Mouse (Mus musculus) layer of hippocampus, postnatal 14 days (tissue): ENCODE results near the gene Cop1. TPM values are rescaled to one million over a fixed set of nuclear protein-coding genes. Genes with fewer than 3 reads are reported as not detected.

Experiments used
- DNase-seq, 2 experiments: peaks; one replicate each; pipeline ENCODE4 v3.0.0; 2021 to 2022; ENCODE audit warnings: low spot score in 2 of 2, mixed read lengths in 1 of 2
- total RNA-seq, 2 experiments: library from RNA; stranded (reverse); gene quantifications; 2 replicates each; pipeline ENCODE4 v1.2.3; 2021

Gene Cop1
- total RNA-seq, 2 experiments from 2014 or later, result 135 to 138 TPM

DNA sequence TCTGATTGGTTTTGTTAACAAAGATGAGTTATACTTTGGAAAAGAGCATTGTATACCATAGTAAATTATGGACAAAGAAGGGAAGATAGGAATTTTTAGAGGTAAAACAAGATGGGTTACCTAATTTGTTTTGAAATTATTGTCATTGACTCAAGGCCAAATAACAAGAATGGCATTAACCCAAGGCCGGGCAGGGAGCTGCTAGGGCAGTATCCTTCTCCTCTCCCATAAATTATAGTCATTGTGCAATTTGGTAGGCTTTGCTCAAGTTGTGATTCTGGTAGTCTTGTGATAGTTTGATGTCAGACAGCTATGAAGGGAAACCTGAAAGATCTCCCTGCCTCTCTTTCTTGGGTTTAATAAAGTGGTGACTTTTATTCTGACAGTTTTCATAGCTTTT is 49.7 kb downstream of the Cop1 start:
- no peak for DNase-seq

DNA sequence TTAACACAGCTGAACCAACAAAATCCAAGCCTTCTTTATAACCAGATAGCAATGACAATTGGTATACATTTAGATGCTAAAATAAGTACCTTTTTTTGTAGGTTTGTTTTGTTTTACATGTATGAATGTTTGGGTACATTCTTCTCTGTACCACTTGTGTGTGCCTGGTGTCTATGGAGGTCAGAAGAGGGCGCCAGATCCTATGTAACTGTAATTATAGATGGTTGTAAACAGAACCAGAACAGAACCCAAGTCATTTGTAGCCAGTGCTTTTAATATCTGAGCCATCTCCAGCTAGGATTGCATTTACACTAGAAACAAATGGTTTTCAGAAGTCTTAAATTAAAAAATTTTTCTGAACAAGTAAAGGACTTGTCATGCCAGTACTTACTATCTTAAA is 54.7 kb downstream of the Cop1 start:
- no peak for DNase-seq

DNA sequence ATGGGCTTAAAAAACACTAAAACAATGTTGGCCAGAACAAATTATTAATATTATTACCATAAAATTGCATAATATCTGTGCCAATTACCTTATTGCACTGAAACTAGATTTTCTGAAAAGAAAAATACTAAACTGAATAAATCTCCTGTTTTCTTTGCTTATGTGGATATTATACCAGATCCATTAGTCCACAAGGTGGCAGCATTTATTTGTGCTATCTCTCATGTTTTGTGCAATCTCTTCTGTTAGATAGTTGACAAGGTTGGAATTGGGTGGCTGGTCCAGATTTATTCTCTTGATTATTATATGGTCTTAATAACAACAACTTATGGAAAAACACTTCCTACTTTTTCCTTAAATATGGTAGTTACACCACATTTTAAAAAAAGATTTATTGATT is 58.1 kb downstream of the Cop1 start:
- peak in 1 of 2 experiments; percentile 64 for DNase-seq

DNA sequence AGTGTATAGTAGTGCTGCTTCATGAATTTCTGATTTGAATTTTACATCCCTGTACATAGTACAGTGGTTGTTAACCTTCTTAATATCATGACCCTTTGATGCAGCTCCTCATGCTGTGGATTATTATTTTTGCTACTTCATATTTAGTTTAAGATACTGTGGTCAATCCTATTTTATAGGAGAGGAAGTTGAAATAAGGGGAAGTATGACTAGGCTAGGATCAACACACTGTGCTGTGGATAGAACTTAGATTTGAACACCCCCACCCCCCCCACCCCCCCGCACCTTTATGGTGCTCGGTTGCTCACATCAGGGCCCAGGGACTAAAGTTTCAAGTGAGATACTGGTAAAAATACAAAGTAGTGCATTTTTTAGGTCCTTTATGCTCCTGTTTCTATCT is 58.7 kb downstream of the Cop1 start:
- no peak for DNase-seq

DNA sequence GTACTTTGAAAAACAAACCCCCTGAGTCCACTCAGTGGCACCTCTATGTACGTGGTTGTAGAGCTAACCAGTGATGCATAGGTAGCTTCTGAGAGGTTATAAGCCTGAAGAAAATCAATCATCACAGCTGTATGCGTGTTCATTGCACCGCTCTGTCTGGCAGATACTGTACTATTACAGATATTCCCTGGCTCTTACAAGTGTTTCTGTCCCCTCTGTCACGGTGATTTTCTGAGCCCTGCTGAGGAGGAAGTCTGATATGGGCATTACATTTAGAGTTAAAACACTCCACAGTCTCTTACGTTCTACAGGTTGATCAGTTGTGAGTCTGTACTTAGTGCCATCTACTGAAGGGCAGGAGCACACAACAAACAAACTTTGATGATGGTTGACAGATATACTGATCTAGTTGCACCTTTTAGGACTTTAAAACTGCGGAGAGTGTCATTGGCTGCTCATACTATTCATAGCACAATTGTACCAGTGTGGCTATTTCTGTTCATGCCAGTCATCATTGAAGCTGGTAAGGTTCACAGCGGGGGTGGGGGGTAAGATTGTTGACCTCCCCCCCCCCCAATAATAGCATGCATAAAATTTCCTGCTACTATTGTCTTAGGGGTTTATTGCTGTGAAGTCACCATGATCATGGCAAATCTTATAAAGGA is 69.4 kb downstream of the Cop1 start:
- DNase-seq, result no peak

DNA sequence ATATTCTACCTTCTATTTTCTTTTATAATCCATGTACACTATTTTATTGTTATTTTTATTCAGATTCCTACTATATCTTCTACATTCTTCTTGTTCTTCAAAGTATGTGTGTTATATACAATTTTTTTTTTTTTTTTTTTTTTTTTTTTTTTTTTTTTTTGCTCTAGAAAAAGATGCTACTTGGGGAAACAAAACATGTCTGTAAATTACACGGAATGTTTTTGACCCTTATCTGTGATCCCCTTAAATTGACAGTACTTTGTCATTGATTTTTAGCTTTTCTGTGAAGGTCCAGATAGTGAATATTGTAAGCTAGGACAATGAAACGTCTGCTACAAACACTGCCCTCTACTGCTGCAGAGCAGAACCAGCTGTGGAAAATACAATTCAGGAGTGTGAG is 81.5 kb downstream of the Cop1 start:
- no peak for DNase-seq

DNA sequence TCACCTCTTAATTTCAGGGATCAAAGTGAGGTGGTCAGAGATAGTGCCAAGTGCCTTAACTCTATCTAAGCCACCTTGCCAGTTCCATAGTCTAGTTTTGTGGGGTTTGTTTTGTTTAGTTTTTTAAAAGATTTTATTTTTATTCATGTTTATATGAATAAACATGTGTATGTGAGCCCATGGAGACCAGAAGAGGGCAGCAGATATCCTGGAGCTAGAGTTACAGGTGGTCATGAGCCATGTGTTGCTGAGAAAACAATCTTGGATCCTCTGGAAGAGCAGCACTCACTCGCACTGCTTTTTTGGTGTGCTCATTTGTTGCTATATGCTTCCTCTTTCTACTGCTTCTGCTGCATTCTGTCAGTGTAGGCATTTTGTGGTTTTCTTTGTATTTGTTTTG is 90.5 kb downstream of the Cop1 start:
- no peak for DNase-seq

DNA sequence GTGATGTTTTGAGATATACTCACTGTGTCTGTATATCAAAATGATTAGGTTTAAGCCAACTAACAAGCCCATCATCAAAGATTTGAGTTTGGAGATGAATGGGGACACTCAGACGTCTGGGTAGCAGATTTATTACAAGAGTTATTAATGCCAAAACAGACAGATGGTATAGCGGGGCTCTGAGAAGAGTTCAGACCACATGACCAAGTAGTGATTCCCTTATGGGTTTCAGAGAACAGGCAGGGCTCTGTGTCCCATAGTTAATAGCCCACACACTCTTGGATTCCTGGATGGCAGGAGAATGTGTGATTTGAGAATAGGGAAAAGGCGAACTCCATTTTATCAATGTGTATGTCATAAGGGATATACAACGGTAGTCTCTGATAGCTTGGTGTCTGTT is 98.9 kb downstream of the Cop1 start:
- no peak for DNase-seq

DNA sequence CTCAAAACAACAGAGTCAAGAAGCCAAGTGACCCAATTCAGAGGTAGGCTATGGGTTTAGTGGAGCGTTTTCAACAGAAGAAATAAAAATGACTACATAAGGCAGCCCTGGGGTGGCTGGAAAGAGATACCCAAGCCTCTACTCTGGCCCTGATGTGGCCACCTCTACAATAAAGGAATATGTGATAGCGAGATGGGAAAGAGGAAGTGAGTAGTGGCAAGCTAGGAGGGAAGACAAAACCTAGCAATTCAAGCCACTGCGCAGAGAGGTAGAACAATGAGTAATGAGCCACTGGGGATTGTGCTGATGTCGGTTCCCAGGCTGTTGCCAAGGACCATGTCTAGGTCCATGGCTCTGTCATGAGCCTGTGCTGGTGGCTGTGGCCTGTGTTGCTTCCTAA is 102.0 kb downstream of the Cop1 start:
- no peak for DNase-seq

DNA sequence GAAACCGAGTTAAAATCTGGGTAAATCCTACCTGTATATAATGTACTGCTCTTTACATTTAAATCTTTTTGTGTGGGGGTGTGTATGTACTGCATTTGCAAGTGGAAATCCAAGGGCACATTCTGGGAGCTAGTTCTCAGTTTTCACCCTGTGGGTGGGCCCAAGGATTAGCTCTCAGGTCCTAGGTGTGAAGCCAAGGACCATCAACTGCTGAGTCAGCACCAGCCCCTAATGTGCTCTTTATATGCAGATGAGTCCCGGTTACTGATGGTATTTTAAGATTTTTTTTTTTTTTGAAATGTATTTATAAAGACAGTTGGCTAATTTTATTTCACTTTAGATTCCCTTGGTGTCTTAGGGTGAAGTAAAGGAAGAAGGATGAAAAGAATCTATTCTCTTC is 110.2 kb downstream of the Cop1 start:
- DNase-seq, result no peak

DNA sequence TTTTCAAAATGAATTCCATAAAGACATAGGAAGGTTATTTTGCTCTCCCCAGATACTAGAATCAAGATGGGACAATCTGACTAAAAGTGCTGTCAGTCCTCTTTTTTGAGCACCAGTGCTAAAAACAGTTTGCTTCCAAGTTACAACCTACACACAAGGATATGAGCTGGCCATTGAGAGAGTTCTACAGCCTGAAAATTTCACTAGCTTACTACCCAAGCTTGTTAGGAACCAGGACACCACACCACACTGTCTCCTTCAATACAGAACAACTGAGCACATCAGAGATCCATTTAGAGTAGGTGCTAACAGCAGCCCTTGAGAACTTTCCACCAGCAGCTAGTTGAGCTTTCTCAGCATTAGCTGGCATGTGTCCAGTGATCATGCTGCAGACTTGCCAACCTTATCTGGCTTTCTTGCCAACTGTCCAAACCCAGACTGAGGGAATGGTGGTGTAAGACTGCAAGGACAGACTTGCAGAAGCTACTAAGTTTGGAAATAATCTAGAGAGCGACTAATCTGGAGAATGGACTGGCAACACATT is 123.0 kb downstream of the Cop1 start:
- DNase-seq, result peak in 1 of 2 experiments; percentile 9

DNA sequence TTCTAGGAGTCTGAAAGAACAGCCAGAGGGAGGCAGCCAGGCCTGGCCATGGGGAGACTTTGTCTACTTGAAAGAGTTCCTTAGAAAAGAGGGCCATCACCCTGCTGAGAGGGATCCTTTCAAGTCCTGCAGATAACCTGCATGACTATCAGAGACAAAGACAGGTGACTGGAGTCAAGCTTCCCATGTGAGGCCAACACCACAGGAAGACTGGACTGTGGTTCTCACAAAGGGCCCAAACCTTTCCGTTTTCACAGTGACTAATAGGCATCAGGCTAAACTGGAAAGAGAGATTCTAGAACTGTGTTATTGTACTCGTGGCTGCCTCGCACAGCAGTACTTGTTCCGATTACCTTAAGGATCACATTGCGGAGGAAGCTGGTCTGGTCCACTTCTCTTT is 126.6 kb downstream of the Cop1 start:
- no peak for DNase-seq

DNA sequence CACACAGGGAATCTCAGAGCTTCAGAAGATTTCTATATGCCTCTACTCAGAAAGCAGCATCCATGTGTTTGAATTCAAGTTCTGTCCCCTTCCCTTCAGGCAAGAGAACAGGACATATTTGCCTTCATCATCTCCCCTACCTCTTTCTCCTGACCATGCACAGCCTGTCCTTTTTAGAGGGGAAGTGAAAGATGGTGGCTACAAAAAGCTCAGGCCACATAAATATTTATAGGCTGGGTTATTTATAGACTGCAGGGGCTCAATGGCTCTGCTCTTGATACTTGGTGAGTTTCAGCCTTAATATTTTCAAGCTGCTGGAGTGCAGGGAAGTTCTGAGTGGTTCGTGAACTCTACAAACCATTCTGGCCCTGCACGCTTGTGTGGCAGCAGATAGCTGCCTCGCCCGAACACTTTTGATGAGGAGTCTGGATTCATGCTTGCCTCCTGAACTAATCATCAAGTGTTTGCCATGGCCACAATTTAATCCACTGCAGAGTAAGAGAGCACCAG is 139.8 kb downstream of the Cop1 start:
- no peak for DNase-seq

DNA sequence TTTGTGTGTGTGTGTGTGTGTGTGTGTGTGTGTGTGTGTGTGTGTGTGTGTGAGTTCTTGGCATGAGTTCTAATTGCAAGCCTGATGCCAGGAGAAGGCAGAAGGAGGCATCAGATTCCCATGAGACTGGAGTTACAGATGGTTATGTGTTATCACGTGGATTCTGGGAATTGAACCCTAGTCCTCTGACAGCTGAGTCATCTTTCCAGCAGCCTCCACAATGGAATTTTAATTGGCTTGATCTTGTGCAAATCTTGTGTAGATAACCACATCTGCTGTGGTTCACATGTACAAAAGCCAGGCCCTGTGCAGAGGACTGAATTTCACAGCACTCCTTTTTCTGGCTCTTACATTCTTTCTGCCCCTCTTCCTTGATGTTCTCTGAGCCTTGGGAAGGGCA is 150.1 kb downstream of the Cop1 start:
- DNase-seq, result no peak

DNA sequence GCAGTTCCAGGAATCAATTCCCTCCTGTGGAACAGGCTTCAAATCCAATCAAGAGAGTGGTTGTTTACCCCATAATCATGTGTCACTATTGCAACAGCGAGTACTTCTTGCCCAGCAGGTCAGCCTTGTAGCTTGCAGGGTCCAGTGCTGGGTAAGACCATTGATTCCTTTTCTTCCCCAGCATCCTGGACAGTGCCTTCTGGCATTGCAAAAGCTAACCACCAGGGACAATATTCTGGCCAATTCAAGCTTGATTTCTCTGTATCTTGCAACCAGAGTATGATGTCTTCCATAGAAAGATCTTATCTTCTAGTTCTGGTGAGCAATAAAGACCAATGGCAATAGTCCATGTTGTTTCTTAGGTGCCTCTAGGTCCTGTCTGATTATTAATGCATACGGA is 150.8 kb downstream of the Cop1 start:
- DNase-seq, result no peak

DNA sequence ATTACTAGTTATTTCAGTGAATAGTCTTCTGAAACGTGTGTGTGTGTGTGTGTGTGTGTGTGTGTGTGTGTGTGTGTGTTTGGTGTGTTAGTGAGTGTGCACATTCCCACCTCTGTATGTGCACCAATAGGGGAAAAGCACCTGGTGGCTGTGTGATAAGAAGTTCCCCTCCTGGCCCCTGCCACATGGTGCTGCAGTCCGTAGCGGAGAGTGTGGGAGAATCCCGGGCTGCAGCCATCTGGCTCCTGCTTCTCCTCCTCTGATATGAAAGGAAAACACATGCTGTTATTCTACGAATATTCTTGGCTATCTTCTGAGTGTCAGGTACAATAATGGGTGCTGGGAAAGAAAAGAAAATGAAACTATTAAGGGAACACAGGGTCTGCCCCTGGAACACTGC is 154.3 kb downstream of the Cop1 start:
- DNase-seq, result peak; percentile 23 to 35

DNA sequence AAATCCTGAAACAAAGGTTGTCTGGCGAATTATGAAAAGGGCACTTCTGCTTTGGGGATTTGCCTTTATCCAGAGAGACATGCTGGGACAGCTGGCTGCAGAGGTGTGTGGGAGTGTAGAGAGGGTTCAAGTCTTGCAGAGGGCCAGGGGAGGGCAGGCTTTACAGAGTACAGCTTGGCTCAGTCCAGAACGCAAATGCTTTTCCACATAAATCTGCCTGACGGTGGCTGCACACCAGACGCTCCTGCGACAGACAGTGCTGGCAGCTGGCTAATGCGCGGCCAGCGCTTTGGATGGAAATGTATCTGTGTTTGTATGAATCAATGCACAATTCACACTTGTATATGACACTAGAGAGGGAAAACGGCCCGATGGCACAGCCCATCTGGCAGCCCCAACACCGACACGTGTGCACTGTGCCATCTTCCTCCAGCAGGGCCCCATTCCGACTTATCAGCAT is 156.5 kb downstream of the Cop1 start:
- peak in 1 of 2 experiments; percentile 37 for DNase-seq

DNA sequence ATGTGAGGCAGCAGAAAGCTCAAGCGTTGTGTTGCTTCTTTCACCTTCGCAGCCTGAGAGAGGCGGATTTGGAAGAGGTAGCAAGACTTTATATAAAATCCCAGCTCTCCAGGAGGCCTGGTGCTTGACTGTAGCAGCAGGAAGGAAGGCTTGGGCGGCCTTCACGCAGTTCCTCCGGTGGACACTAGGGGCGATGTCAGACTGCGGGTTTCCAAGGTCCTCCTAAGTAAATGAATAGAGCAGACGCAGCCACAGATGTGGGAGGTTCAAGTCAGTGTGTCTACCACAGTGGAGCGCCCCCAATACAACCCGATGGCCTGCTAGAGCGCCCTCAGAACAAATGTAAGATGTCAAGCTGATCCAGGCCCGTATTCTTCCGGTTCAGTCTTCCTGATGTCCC is 157.9 kb downstream of the Cop1 start:
- DNase-seq, result peak; percentile 72 to 82

DNA sequence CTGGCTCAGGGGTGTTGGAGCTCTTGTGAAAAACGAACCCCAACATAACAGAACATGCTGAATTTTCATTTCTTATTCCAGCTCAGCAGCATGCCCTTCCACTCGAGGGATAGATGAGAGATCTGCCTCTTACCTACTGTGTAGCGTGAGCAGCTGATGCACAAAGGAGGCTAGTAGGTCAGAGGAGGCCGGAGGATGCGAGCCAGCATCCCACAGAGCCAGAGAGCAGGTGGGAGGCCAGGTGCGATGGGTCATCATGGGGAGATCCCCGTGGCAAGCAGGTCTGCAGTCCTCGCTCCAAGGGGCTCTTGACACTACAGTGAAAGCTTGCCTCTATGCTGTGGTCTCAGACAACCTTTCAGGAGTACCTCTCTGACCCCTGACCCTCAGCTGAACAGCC is 160.5 kb downstream of the Cop1 start:
- DNase-seq, result no peak

DNA sequence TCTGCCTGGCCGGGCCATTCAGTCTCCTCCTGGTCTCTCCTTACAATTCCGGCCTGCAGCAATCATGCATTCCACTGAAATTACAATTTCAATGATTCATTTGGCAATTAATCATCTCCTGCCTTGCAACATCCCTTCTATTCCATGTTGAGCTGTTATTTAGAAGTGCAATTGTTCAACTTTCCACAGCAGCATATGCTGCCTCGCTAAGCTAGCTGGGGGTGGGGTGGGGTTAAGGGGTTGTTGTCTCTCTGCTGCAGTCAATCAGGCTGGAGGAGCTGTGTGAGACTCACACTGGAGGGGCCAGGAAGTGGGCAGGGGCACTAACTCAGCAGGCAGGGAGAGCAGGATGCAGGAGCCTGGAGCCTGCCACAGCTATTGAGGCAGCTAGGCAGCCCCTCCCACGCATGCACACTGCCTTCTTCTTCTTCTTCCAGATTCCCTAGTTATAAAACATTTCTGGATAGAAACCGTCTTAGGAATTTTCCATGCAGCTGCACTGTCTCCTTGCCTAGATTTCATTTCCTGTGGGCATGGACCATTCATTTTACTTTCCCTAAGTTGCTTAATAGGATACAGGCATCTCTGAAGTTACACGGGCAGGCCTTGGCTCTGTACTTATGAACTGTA is 161.1 kb downstream of the Cop1 start:
- DNase-seq, result peak; percentile 42 to 66

DNA sequence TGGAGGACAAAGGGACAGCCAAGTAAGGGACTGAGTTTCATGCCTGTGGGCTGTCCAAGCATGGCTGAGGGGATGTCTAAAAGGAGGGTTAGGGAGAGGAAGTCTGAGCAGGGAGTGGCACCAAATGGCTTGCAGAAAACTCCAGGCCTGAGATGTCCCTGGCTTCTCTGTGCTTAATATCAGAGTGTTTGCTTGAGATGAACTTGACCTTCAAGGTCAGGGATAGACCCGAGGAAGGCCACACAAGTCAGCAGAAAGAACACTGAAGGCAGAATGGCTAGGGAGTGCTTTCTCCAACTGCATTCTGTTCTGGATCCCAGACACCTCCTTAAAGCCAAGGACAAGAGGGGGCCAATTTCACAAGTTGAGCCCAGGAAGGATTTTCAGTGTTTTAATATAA is 161.8 kb downstream of the Cop1 start:
- no peak for DNase-seq

DNA sequence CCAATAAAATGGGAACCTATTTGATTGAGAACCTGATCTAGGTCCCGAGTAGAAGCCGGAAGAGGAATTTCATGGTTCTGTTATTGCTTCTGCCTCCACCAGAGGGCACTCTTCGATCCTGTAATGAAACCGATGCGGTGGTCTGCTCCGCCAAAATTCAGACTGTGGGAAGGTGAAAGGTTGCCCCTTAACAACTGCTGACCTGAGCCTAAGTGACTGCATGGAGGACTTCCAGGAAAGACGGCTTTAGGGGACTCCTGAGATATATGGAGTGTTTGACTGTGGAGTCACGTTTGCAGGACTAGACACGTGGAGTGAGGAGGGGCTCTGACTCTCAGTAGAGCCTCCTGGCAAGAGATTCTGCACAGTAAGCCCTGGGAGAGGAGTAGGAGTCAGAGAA is 164.4 kb downstream of the Cop1 start:
- peak; percentile 57 to 65 for DNase-seq
